Mouse (Mus musculus) activated CD4-positive, CD25-positive, alpha-beta regulatory T cell, adult 4 months (primary cell): ENCODE measurements around the gene Cpne5. TPM values are rescaled to one million over a fixed set of nuclear protein-coding genes. Genes with fewer than 3 reads are reported as not detected.

ENCODE experiments used
- ATAC-seq: one replicate; pipeline ENCODE4 v1.8.0; 2017
- polyA plus RNA-seq, 2 experiments: library from polyadenylated mRNA; unstranded; fragments of 100-300 nt; shearing (Covaris generic); gene quantifications; one replicate each; pipeline ENCODE4 v1.2.1; 2017

Cpne5 gene
- polyA plus RNA-seq, 2 experiments from 2014 or later = 1.5 to 1.6 TPM

GRCm38 (mm10) chr17:29167371-29167770, 70.6 kb downstream of the Cpne5 start:
- no peak for ATAC-seq

DNA sequence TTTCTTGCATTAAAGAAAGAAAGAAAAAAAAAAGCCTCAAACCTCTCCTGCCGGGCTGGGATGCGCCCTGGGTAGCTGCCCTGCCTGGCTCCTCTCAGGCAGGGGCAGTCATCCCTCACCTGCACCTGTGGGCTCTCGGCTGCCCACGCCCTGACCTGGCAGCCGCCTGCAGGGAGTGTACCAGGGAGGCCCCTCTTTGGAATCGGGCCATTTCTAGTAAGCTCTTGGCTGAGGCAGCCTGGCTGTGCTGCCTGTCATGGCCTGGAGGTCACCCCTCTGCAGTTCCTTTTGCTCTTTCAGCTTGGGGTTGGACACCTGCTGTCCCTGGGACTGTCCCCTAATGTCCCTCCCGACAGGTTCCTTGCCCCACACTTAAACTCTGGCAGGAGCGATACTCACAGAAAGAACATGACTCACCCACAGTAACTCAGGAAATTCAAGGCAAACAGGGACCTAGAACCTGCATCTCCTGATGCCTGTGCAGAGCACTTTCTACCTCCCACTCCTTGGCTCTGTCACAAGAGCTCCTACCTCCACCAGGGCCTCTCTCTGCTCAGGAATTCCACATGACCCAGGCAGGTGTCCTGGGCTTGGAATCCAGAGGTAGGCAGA, 71.9 kb downstream of the Cpne5 start:
- no peak for ATAC-seq

DNA sequence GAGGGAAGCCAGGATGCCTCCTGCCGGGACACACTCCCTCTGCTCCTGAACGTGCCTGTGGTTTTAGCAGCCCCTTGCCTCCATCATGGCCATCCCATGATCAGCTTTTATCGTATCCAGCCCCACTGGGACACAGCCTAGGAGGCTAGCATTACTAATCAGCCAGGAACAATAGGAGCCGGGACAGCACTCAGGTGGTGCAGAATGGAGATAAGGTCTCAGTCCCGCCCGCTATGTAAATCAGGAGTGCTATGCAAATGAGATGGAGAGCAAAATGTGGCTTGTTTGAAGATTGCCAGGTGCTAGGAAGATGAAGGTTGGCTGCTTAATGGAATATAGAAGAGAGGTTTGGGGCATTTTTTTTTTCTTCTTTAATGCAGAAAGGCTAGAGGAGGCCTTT, 72.5 kb downstream of the Cpne5 start:
- peak; percentile 44 for ATAC-seq

GRCm38 (mm10) chr17:29164469-29165111, 73.4 kb downstream of the Cpne5 start:
- no peak for ATAC-seq

GRCm38 (mm10) chr17:29162334-29162733, 75.6 kb downstream of the Cpne5 start:
- ATAC-seq = no peak

GRCm38 (mm10) chr17:29159743-29160455, 78.1 kb downstream of the Cpne5 start:
- no peak for ATAC-seq

DNA sequence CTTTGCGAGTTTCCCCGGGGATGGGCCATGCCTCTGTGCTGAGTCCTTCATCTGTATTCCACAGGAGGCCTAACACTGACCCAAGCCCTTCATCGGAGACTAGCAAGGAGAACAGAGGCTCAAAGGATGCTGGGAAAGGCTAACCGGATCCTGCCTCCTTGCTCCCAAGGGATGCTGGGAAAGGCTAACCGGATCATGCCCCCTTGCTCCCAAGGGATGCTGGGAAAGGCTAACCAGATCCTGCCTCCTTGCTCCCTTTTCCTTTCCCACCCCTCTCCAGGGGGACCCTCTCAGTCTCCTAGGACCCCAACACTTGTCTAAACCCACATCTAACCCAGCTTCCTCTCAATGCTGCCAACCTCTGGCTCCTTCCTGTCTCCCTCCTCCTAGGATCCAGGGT, 78.6 kb downstream of the Cpne5 start:
- no peak for ATAC-seq

GRCm38 (mm10) chr17:29158899-29159298, 79.1 kb downstream of the Cpne5 start:
- ATAC-seq = no peak

DNA sequence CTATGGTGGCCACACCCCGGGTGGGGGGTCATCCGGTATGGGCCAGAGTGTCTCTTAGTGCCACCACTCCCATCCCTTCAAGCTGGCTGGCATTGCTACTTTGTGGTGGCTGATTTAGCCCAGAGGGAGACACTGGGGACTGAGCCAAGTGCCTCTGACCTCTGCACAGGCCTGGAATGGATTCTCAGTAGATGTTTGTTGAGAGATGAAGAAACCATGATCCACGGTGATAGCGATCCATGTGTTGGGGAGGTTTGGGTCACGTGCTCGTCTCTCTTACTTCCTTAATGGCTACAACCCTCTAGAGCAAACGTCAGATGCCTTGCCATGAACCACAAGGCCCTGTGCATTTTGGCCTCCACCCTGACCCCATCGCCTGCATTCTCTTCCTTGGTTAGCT, 81.1 kb downstream of the Cpne5 start:
- no peak for ATAC-seq

DNA sequence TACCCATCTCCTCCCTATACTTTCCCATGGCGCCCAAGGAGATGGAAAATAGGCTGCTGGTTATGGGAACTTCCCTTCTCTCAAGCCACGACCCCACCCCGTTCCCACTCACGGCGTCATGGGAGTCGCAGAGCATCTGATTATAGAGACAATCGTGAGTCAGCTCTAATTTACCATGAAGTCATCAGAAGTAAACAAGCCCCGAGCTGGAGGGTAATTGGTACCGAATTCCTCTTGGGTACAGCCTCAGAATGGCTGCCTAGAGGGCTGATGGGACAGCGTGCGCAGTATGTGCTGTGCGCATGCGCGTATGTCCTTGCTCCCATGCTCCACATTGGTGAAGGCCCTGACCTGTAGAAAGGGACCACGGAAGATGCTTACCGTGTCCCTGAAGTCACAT, 81.6 kb downstream of the Cpne5 start:
- ATAC-seq = no peak

- ATAC-seq = no peak
Measured at GRCm38 (mm10) chr17:29155355-29156135, 82.4 kb downstream of the Cpne5 start.

GRCm38 (mm10) chr17:29154247-29154646, 83.7 kb downstream of the Cpne5 start:
- no peak for ATAC-seq

GRCm38 (mm10) chr17:29152547-29152946, 85.4 kb downstream of the Cpne5 start:
- no peak for ATAC-seq

GRCm38 (mm10) chr17:29149766-29150165, 88.2 kb downstream of the Cpne5 start:
- ATAC-seq = no peak

DNA sequence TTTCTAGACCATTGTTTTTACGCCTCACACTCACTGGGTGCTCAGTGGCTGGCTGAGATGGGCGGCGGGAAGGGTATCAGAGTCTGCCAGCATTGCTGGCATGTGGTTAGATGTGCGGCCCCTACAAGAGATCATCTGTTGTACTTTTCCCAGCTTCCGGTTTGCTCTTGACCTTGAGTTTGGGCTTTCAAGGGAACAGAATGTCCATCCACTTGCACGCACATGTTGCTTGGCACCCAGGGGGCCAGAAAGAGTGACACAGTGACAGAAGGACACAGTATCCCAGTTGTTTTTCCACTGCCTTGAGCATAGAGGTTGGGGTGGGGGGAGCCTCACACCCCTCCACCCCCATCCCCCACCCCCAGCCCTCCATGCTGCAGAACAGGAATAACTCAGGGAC, 90.2 kb downstream of the Cpne5 start:
- ATAC-seq = no peak

DNA sequence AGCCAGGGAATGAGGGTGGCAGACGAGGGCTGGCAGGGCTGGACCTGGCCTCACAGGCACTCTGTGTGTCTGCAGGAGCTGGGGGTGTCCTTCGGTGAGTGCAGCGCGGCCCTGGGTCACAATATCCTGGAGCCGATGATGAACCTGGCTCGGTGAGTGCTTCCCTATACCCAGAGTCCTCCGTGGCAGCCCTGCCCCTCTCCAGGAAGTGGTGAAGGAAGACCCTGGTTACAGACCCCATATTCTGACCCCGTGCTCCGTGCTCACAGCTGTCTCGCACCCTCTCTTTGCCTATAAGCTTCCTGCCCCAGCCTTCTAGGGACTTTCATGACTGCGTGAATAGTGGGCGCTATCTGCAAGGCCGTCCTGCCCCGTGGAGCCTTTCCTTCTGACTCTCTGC, 90.7 kb downstream of the Cpne5 start:
- no peak for ATAC-seq

DNA sequence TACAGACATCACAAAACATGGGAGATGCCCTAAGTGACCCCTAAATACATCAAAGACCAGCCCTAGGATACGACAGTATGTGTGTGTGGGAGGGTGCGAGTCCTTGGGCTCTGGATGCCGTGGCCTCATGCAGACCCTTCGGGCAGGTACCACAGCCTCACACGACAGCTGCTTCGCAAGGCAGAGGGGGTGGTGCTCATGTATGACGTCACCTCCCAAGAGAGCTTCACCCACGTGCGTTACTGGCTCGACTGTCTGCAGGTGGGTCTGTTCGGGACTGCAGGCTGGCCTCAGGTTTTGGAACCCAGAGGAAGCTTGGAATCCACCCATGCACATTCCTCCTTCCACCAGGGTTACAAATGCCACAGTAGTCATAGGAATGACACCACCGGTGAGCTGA, 92.9 kb downstream of the Cpne5 start:
- ATAC-seq = no peak

DNA sequence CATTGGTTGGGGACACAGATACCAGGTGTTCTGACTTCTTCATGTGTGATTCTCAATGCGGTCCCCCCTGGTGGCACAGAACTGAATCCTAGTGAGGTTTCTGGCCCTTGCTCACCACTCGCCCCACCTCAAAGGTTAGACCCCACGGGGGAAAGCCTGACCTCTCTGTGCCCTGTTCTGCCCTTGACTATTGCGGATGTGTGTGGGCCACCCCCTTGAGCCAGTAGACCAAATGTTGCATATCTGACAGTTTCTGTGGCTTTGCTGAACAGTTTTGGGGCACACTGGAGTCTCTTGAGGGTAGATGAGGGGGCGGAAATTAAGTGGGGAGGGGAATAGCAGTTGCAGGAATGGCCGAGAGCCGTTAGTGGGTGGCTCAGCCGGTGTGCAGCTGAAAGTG, 94.7 kb downstream of the Cpne5 start:
- ATAC-seq = no peak

- ATAC-seq = no peak
Measured at GRCm38 (mm10) chr17:29141577-29141976, 96.4 kb downstream of the Cpne5 start.

- ATAC-seq = no peak
Measured at GRCm38 (mm10) chr17:29137906-29138305, 100.1 kb downstream of the Cpne5 start.

- ATAC-seq = no peak
Measured at GRCm38 (mm10) chr17:29136236-29136635, 101.7 kb downstream of the Cpne5 start.

GRCm38 (mm10) chr17:29135066-29135465, 102.9 kb downstream of the Cpne5 start:
- no peak for ATAC-seq

GRCm38 (mm10) chr17:29129341-29129740, 108.6 kb downstream of the Cpne5 start:
- ATAC-seq = no peak
